Mouse (Mus musculus): ENCODE results near the gene Anxa1.

DNA sequence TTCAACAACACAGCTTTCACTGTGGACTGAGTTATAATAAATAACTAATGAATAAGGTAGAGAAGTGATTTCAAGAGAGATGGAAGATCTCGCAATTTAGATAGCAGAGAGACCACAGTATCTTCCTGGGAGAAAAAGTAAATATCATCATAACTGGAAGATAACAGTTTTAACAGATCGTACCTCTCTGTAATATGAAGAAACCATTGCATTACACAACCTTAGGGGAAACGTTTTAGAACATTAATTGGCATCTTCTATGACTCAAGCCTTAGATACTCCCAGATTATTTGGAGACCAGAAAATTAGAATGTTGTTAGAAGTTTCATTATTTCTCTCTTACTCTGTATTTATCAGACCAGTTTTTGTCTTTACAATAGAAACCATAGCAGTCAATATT is 13.0 kb upstream of the Anxa1 start:
- TF ChIP-seq CTCF (IDR thresholded peaks at IDR 0.05; ENCODE audit: low read depth, low read length), result no peak
- TF ChIP-seq POLR2A (IDR thresholded peaks at IDR 0.05; ENCODE audit: borderline replicate concordance, low read depth, low read length), result no peak
